Mouse (Mus musculus): ENCODE data around the gene Ccdc18. TPM values are rescaled to one million over a fixed set of nuclear protein-coding genes. Genes with fewer than 3 reads are reported as not detected.
"Not testable (repeated sequence)": the region's sequence is repeated elsewhere in the genome, so short reads cannot be mapped to it uniquely, and the experiment has no call there.

Gene Ccdc18
- 0.05 and 0.22 TPM in 2 replicates for polyA plus RNA-seq (2012; rRNA removed)

DNA sequence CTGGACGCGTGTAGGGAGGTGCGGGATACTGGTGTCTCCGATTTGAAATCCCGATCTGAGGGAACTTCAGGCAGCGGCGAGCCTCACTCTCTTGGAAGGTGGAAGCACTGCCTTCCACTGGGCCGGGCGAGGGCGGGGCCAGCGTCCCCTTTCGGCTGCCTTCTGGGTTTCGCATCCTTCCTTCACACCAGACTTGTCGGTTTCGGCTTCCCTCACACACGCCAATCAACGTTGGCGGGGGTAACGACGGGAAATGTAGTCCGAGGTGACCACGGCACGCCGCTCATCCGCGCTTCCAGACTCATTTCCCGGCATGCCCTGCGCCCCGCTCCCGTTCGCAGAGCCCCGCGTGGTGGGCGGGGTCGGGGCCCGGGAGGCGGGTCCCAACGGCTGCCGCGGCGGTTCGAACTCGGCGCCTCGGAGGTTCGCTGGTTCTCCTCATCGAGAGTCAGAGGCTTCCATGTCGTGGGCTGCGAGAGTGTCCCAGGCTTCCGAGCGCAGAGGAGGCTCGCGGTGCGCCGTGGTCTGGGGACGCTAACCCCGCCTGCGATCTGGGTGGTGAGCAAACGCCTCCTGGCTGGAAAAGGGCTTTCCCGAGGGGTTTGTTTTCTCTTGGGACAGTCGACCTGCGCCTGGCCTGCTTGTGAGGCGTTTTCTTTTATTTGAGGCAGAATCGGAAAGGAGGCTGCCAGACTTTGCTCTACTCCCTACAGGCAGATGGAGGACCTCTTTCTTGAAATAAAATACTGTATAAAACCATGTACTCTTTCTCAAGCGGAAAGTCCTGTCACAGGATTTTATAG, at the start of gene Ccdc18, which contains the start of gene Tmed5:
Gene Ccdc18, plus strand, starts transcription at position 435 of the 803 bp plus-strand sequence.
Gene Tmed5, minus strand, starts transcription at position 180 of the 803 bp plus-strand sequence.
- peak; percentile 80 for DNase-seq (ENCODE audit: low read depth)

DNA sequence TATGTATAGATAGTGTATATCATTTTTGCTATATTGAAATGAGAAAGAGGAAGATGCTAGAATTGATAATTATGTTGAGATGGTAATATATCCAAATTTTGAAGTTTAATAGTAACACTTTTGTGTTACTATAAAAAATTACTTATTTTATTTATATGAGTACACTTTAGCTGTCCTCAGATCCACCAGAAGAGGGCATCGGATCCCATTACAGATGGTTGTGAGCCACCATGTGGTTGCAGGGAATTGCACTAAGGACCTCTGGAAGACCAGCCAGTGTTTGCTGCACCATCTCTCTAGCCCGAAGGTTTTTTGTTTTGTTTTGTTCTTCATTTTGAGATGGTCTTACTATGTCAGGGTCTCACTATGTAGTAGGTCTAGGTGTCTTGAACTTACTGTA, 47.2 kb upstream of the Ccdc18 start:
- no peak for DNase-seq (ENCODE audit: low read depth)

DNA sequence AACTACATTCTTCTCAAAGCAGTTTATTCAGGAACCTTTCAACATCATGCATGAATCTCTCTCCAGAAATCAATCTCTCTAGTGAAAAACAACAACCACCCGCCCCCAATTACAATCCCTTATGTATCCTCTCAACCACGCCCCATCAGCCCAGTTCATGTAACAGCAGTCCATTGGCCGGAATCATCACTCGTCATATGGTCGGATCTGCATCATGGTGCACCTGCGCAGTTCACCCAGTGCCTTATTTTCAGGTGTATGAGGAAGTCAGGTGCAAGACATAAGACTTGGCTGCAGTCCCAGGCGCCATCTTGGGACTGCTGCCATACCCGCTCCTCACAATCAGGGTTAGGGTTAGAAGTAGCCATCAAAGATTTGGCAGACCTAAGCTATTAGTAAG, 39.9 kb upstream of the Ccdc18 start:
- not testable (repeated sequence) for DNase-seq (ENCODE audit: low read depth)

DNA sequence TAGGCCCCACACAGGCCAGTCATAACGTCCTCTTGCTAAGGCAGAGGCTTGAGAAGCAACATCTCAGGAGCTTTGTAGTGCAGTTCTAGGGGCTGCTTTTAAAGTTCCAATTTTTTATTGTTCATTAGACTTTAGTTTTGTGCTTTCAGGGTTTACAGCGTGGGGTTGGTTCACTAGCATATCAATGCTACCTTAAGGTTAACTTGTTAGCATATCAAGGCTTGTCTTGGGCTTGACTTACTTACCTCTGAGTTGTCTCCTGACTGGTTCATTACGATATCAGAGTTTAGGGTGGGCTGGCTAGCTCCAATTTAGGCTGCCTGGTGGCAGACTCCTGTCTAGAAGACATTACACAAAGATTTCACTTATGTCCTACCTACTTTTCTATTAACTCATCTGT, 35.0 kb upstream of the Ccdc18 start:
- no peak for DNase-seq (ENCODE audit: low read depth)

DNA sequence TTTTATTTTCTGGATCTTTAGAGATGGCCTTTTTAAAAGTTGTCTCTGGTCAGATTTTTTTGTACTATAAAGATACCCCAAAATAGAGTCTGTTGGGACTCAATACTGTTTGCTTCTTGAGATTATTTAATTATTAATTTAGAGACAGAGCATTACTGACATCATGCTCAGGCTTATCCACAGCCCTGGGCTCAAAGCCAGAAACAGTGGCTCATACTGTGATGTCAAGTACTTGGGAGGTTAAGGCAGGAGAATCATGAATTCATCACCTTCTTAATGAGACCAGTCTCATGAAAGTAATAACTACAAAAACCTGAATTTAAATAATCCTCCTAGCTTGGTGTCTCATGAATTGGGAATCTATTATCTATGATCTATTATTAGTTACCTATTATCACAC, 32.5 kb upstream of the Ccdc18 start:
- DNase-seq (ENCODE audit: low read depth), result no peak

DNA sequence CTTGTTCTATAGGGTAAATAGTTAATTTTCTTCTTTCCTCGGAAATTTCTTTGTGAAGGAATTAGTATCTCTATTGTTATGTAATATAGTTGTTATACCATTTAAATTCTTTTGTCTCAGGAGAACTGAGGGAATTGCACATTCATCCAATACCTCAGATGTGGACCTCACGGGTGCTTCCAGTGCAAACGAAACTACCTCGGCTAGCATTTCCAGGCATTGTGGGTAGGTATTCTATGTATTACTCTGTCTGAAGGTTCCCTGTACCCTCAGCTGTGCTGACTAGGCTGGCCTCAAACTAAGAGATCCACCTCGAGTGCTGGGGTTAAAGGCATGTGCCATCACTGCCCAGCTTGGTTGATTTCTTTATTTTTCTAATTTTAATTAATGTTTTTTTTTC, 28.4 kb upstream of the Ccdc18 start:
- no peak for DNase-seq (ENCODE audit: low read depth)

DNA sequence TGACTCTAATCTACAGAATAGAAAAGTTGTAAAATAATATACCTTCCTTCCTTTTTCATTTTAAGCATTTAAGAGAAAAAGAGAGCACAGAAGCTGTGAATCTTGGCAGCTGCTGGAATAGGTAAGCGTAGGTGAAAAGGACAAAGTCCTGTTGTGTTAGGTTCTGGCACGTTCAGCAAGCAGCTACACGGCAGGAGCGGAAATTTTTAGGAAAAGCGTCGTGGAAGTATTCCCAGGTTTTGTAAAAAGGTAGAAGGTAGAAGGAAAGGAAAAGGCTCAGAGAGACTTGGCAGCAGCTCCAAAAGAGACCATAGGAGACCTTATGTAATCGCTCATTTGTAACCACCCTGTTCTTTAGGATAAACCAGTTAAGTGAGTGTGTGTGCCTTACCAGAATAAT, 23.3 kb upstream of the Ccdc18 start:
- peak; percentile 36 for DNase-seq (ENCODE audit: low read depth)

DNA sequence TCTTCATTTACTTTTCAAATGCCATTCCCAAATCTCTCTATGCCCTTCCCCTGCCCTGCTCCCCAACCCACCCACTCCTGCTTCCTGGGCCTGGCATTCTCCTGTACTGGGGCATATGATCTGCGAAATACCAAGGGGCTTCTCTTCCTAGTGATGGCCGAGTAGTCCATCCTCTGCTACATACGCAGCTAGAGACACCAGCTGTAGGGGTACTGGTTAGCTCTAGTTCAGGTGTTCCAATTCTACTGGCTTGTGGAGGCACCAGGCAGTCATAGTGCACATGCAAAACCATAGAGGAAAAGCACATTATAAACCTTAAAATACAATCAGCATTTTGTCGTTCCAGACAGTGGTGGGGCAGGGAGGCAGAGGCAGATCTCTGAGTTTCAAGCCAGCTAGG, 15.0 kb upstream of the Ccdc18 start:
- no peak for DNase-seq (ENCODE audit: low read depth)

DNA sequence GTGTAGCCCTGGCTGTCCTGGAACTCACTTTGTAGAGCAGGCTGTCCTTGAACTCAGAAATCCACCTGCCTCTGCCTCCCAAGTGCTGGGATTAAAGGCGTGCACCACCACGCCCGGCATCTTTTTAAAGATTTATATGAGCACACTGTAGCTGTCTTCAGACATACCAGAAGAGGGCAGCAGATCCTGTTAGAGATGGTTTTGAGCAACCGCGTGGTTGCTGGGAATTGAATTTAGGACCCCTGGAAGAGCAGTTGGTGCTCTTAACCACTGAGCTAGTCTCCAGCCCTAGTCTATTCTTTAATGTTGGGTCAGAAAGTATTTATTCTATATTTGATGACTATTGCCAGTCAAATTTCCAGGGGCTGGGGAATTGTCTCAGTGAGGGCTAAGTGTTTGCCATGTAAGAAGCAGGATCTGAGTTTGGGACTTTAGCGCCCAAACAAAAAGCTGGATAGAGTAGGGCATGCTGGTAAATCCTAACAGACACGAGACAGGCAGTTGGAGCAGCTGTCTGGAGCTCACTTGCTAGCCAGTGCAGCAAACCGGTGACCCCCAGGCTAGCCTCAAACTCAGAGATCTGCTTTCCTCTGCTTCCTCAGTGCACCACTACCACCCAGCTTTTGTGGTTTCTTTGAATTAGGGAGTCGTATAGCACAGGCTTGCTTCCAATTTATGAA, 12.3 kb upstream of the Ccdc18 start:
- no peak for DNase-seq (ENCODE audit: low read depth)

DNA sequence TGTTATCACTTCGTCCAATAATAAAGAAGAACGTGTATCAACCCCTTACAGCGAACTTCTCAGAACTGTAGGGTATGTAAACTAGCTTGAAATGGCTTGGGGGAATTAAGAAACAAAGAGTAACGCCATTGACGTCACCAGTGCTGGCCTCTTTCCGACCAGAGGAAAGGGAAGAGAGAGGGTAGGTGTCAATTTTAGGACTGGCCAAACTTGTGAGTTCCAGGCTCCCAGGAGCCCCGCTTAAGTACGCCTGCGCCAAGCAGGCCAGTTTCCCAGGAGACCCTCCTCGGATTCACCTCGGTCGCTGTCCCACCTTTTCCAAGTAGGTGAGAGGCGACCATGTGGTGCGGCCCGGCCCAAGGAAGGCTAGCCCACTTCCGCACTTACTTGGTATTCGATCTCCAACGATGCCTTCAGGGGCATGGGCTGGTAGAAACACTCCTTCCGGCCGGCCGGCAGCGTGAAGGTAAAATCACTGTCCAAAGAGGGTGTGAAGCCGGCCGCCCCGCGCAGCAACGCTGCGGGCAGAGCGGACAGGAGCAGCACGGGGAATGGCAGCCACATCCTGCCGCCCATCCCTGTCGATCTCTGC, 730 bp upstream of the Ccdc18 start:
- peak; percentile 61 for DNase-seq (ENCODE audit: low read depth)

DNA sequence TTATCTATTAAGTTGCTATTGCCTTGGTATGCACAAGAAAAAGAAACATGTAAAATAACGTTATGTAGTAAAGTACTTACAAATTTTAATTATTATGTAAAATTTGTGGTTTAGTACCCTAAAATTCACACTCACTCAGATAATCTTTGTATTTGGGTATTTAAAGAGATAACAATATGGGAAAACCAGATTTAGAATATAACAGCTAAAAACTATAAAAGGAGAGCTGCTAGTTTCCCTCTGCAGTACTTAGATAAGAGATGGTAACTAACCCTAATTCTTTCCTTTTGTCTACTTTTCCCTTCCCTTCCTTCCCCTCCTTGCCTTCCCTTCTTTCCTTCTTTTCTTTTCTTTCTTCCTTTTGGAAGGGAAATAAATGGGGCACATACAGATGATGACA, 19.9 kb downstream of the Ccdc18 start:
- DNase-seq (ENCODE audit: low read depth), result no peak

DNA sequence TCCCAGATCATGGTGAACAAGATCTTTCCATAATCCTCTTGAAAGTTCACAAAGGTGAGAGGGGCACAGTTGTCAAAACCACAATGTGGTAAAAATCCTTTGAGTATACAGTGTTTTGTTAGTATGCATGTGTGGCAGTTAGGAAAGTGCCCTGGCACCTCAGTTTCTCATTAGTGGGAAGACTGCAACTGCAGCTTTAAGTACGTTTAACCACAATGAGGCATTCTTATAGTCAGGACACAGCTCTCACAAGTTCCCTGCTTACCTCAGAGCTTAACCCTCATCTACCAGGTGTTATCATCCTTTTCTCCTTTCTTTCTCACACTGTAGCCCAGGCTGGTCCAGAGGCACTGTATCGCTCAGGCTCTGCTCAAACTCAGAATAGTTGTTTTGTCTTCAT, 28.1 kb downstream of the Ccdc18 start:
- DNase-seq (ENCODE audit: low read depth), result no peak

DNA sequence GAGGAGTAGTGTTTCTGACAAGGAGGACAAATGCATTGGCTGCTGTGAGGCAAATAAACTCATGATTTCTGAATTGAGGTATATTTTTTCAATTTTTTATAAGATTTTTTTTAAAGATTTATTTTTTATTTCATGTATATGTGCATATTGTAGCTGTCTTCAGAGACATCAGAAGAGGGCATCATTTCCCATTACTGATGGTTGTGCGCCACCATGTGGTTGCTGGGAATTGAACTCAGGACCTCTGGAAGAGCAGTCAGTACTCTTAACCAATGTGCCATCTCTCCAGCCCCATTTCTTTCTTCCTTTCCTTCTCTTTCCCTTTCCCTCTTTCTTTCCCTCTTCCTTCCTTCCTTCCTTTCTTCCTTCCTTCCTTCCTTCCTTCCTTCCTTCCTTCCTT, 31.0 kb downstream of the Ccdc18 start:
- DNase-seq (ENCODE audit: low read depth), result no peak

DNA sequence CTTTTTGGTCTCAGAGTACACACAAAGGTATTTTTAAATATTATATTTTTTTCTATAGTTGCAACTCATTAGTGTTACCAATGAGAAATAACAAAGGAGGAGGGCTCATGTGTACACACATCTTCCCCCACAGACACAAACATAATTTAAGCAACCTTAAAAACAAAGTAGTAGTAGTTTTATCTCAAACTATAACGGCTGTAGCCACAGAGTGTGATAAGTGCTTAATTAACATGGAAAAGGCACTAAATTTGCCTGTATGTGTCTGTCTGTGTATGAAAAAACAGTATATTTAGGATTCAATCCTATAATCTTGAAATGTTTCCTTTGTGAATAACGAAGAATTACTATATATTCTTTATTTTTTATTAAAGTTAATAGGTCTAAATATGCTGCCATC, 51.4 kb downstream of the Ccdc18 start:
- DNase-seq (ENCODE audit: low read depth), result no peak

DNA sequence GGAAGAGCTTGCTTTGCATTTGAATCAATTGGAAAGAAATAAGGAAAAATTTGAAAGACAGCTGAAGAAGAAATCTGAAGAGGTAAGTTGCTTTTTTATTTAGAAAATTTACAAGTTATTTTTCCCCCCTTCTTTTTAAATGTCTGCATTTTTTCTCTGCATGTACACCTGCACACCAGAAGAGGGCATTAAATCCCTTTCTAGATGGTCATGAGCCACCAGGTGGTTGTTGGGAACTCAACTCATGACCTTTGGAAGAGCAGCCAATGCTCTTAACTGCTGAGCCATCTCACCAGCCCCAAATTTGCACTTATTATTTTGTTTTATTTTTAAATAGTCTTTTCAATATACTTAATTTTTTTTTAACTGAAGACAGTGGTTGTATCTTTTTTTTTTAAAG, 56.3 kb downstream of the Ccdc18 start:
- no peak for DNase-seq (ENCODE audit: low read depth)

DNA sequence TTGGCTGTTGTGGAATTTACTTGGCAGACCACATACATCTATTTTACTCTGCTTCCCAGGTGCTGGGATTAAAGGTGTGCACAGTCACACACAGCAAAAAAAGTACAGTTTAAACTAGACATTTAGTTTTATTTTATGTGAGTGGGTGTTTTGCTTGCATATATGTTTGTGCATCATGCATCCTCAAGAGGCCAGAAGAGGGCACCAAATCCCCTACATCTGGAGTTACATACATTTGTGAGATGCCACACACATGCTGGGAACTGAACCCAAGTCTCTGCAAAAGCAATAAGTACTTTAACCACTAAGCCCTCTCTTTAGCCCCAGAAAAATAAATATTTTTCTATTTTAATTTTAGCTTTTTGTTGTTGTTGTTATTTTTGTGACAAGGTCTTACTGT, 73.3 kb downstream of the Ccdc18 start:
- DNase-seq (ENCODE audit: low read depth), result no peak

DNA sequence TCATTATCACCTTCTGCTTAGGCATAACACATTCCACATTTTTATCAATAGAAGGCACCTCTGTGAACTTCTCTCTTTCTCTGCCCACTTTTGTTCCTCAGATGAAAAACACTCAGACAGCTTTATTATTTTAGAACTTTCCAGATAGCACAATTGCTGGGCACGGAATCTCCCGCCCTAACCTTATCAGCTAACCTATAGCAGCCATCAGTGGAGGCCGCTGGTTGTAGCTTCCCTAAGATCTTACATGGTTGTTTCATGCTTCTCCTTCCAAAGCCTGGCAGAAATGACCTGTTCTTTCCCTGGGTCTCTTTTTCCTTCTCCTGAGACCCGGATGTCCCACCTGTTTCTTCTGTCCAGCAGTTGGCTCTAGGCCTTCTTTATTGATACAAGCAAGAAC, 78.8 kb downstream of the Ccdc18 start:
- DNase-seq (ENCODE audit: low read depth), result no peak

DNA sequence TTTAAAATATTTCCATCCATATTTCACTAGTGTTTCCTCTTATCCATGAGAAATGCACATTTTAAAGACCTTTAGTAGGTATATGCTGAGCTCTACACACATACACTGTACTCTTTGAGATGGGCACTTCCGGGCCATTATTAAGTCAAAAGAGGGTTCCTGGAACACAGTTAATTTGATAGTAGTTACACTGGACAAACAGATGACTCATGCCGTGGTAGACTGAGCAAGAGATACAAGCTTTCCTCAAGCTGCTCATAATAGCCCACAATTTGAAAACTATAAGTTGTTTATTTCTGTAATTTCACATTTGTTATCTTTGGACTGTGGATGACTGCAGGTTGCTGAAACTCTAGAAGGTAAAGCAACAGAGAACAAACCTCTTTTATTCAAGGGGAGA, 82.3 kb downstream of the Ccdc18 start:
- no peak for DNase-seq (ENCODE audit: low read depth)

DNA sequence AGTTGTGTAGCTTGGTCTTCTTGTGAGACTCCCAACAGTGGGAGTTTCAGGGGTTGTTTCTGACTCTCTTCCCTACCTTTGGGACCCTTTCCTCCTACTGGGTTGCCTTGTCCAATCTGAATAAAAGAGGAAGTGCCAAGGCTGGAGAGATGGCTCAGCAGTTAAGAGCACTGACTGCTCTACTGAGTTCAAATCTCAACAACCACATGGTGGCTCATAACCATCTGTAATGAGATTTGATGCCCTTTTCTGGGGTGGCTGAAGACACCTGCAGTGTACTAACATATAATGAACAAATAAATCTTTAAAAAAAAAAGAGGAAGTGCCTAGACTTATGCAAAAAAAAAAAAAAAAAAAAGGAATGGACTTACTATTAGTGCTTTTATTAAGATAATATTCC, 91.4 kb downstream of the Ccdc18 start:
- no peak for DNase-seq (ENCODE audit: low read depth)

DNA sequence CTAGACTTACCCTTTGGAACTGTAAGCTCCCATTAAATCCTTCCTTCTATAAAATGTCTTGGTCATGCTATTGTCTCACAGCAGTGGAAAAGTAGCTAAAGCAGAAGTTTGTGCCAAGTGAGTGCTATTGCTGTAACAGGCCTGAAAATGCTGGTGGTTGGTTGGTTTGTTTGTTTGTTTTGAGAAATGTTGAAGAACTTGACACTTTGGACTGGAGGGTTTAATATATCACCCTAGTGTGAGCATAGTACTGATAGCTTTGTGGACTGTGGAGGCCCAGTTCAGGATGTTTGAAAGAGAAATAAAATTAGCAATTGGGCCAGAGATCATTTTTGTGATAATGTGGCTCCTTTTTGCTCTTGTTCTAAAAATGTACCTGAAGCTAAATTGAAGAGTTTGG, 93.5 kb downstream of the Ccdc18 start:
- no peak for DNase-seq (ENCODE audit: low read depth)

DNA sequence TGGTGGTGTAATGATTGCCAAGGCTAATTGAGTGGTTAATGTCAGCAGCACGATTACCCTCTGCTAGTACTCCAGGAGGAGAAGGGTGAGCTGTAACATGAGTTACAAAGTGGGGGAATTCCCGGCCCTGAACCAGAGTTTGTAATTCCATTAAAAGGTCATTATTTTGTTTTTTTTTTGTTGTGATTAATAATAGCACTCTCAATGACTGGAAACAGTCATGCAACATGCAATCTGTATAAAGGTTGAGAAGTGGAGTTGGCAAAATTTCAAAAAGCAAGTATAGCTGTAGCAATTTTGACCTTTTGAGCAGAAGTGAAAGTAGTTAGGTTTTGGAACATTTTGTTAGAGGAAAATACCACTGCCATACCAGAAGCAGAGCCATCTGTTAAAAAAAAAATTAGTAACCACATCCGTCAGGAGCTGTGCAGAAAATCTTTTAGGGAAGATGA, 113.7 kb downstream of the Ccdc18 start:
- DNase-seq (ENCODE audit: low read depth), result no peak

DNA sequence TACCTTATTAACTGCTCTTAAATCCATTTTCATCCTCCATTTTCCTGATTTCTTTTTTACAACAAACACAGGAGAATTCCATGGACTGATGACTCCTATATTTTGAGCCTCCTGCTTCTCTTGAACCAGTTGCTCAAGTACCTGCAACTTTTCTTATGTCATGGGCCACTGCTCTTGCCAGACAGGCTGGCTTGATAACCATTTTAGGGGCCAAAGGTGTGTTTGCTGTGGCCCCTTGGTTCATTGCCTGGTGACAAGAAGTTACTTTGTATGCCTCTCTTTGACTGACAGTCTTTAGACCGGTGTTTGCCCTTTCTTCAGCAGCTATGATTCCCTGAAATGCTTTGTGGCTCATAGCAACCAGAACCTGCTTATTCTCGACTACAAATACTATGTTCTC, 117.4 kb downstream of the Ccdc18 start:
- DNase-seq (ENCODE audit: low read depth), result no peak

DNA sequence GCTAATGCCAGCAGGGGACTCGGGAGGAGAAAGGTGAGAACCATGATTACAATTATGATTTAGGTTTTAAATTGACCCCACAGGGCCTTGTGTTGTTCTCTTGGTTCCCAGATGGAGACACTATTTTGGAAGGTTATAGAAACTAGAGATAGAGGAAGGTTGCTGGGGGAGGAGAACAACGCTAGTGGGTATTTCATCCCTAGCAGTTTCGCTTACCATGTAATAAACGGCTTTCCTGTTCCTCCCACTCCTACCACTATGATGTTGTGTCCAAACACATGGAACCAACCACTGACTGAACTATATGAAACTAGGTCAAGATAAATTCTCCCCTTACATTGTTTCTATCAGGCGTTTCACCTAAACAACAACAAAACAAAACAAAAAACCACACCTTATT, 122.6 kb downstream of the Ccdc18 start:
- no peak for DNase-seq (ENCODE audit: low read depth)

Data from gonadal fat pad, adult 2 months (tissue).